Mouse (Mus musculus) neural tube, embryonic 14.5 days (tissue): Measurements from ENCODE around the gene Slk. TPM values are rescaled to one million over a fixed set of nuclear protein-coding genes. Genes with fewer than 3 reads are reported as not detected.
"Not testable (repeated sequence)": the region's sequence is repeated elsewhere in the genome, so short reads cannot be mapped to it uniquely, and the experiment has no call there.

ENCODE experiments used
- ATAC-seq: fragments of 200-750 bp; cut with Nextera tagmentation; 2 replicates; pipeline ENCODE4 v1.8.0; 2017; ENCODE audit warnings: low read depth, mild to moderate bottlenecking, moderate TSS enrichment, moderate library complexity
- H3K27ac ChIP-seq: fragments of 300-500 bp; sonication (generic); 2 replicates; pipeline ENCODE4 v1.5.1; 2014; ENCODE audit warnings: low read depth, mild to moderate bottlenecking, control low read depth, low read length, moderate library complexity, mixed read lengths
- H3K27me3 ChIP-seq: fragments of 300-500 bp; sonication (generic); 2 replicates; pipeline ENCODE4 v1.6.1; 2014; ENCODE audit warnings: low read length; ENCODE audit not compliant: control insufficient read depth, insufficient read depth
- H3K36me3 ChIP-seq: fragments of 300-500 bp; sonication (generic); 2 replicates; pipeline ENCODE4 v1.6.1; 2014; ENCODE audit warnings: low read length, mixed read lengths; ENCODE audit not compliant: control insufficient read depth, insufficient read depth
- H3K4me1 ChIP-seq: fragments of 300-500 bp; sonication (generic); 2 replicates; pipeline ENCODE4 v1.6.1; 2014; ENCODE audit warnings: low read length; ENCODE audit not compliant: control insufficient read depth, insufficient read depth
- H3K4me2 ChIP-seq: fragments of 300-500 bp; sonication (generic); 2 replicates; pipeline ENCODE4 v1.6.1; 2014; ENCODE audit warnings: mild to moderate bottlenecking, low read depth, low read length, control low read depth
- H3K4me3 ChIP-seq: fragments of 300-500 bp; sonication (generic); 2 replicates; pipeline ENCODE4 v1.5.1; 2014; ENCODE audit warnings: low read depth, low read length, control low read depth, mixed read lengths
- H3K9ac ChIP-seq: fragments of 300-500 bp; sonication (generic); replicated peaks from 2 replicates; pipeline ENCODE4 v1.6.1; 2014; ENCODE audit warnings: low read depth, mild to moderate bottlenecking, control low read depth, low read length, mixed read lengths
- H3K9me3 ChIP-seq: fragments of 300-500 bp; sonication (generic); 2 replicates; pipeline ENCODE4 v1.6.1; 2016; ENCODE audit warnings: low read length; ENCODE audit not compliant: control insufficient read depth
- WGBS: fragments of 180-500 bp; shearing (Covaris S2); extraction: QIAGEN DNeasy Blood & Tissue Kit; methylation state at CpG from one replicate; pipeline ENCODE4 v1.1.7; 2014; 5-methylcytosine and 5-hydroxymethylcytosine counted together
- polyA plus RNA-seq: library from polyadenylated mRNA; unstranded; fragments of >200 nt; fragmentation: Nextera tagmentation; extraction: Ambion mirVana; gene quantifications from 2 replicates; pipeline ENCODE4 v1.2.1, GENCODE M21; 2014

Gene Slk
- polyA plus RNA-seq, 1 experiment from 2014 or later, result 12.5 TPM

GRCm38 (mm10) chr19:47563715-47564114 lies 15.8 kb upstream of the Slk start:
- no peaks in the 10 kb centered on the region for H3K9me3 ChIP-seq
- H3K4me3 ChIP-seq, result no peak overlapping the region
- no peak overlapping the region for H3K4me2 ChIP-seq
- no peak overlapping the region for H3K9ac ChIP-seq
- no peak overlapping the region for H3K27ac ChIP-seq
- no peaks in the 10 kb centered on the region for H3K36me3 ChIP-seq
- ATAC-seq, result no peak
- WGBS, result 68% methylated on average over 13 of the region's 13 CpGs
- no peaks in the 10 kb centered on the region for H3K27me3 ChIP-seq
- no peaks in the 10 kb centered on the region for H3K4me1 ChIP-seq

GRCm38 (mm10) chr19:47565031-47565654 lies 14.3 kb upstream of the Slk start:
- no peak for ATAC-seq
- no peak overlapping the region for H3K27ac ChIP-seq
- no peaks in the 10 kb centered on the region for H3K36me3 ChIP-seq
- no peak overlapping the region for H3K9ac ChIP-seq
- H3K4me1 ChIP-seq, result no peaks in the 10 kb centered on the region
- 58% methylated on average over 17 of the region's 17 CpGs for WGBS
- no peaks in the 10 kb centered on the region for H3K27me3 ChIP-seq
- no peaks in the 10 kb centered on the region for H3K9me3 ChIP-seq
- no peak overlapping the region for H3K4me2 ChIP-seq
- H3K4me3 ChIP-seq, result no peak overlapping the region

GRCm38 (mm10) chr19:47565994-47566393 lies 13.5 kb upstream of the Slk start:
- Histone ChIP-seq H3K9me3 (no peaks in the 10 kb centered on the region), H3K4me3 (no peak overlapping the region), H3K27ac (no peak overlapping the region), H3K9ac (no peak overlapping the region), H3K27me3 (no peaks in the 10 kb centered on the region), H3K36me3 (no peaks in the 10 kb centered on the region), H3K4me2 (no peak overlapping the region), H3K4me1 (no peaks in the 10 kb centered on the region)
- 83% methylated on average over 8 of the region's 8 CpGs for WGBS
- ATAC-seq, result no peak

GRCm38 (mm10) chr19:47570042-47570441 lies 9.4 kb upstream of the Slk start:
- H3K9ac ChIP-seq, result no peak overlapping the region
- H3K9me3 ChIP-seq, result no peaks in the 10 kb centered on the region
- no peak overlapping the region for H3K27ac ChIP-seq
- no peak overlapping the region for H3K4me2 ChIP-seq
- no peaks in the 10 kb centered on the region for H3K4me1 ChIP-seq
- no peaks in the 10 kb centered on the region for H3K36me3 ChIP-seq
- no peaks in the 10 kb centered on the region for H3K27me3 ChIP-seq
- no peak overlapping the region for H3K4me3 ChIP-seq
- WGBS, result 80% methylated on average over 5 of the region's 5 CpGs
- no peak for ATAC-seq

- H3K36me3 ChIP-seq, H3K9ac ChIP-seq, ATAC-seq, H3K27me3 ChIP-seq, H3K4me2 ChIP-seq, H3K27ac ChIP-seq, H3K9me3 ChIP-seq, H3K4me1 ChIP-seq, H3K4me3 ChIP-seq: not testable (repeated sequence)
- WGBS, result 75% methylated on average over 4 of the region's 4 CpGs
Measured at GRCm38 (mm10) chr19:47571981-47572380, 7.5 kb upstream of the Slk start.

GRCm38 (mm10) chr19:47573718-47574117 lies 5.8 kb upstream of the Slk start:
- Histone ChIP-seq H3K27ac (no peak overlapping the region), H3K4me3 (no peak overlapping the region), H3K9me3 (no peaks in the 10 kb centered on the region), H3K27me3 (no peaks in the 10 kb centered on the region), H3K4me1 (peaks cover 2% of the 10 kb centered on the region; the same call in 1 of the 2 replicates), H3K4me2 (no peak overlapping the region), H3K36me3 (no peaks in the 10 kb centered on the region), H3K9ac (no peak overlapping the region)
- WGBS, result 87% methylated on average over 3 of the region's 3 CpGs
- no peak for ATAC-seq

GRCm38 (mm10) chr19:47578581-47579224 lies 775 bp upstream of the Slk start:
- H3K36me3 ChIP-seq, result no peaks in the 10 kb centered on the region
- H3K9ac ChIP-seq, result peak overlapping the region; percentile 90
- H3K4me1 ChIP-seq, result peaks cover 17% of the 10 kb centered on the region
- H3K27me3 ChIP-seq, result no peaks in the 10 kb centered on the region
- ATAC-seq, result no peak
- 8% methylated on average over 13 of the region's 13 CpGs for WGBS
- H3K27ac ChIP-seq, result peak overlapping the region; percentile 91
- peak overlapping the region; percentile 87 for H3K4me2 ChIP-seq
- peak overlapping the region; percentile 76 for H3K4me3 ChIP-seq
- no peaks in the 10 kb centered on the region for H3K9me3 ChIP-seq

GRCm38 (mm10) chr19:47579788-47580631 lies 532 bp downstream of the Slk start:
- no peaks in the 10 kb centered on the region for H3K36me3 ChIP-seq
- H3K4me3 ChIP-seq, result peak overlapping the region; percentile 76
- peak overlapping the region; percentile 91 for H3K27ac ChIP-seq
- under 1% methylated on average over 65 of the region's 96 CpGs for WGBS
- H3K9me3 ChIP-seq, result no peaks in the 10 kb centered on the region
- H3K4me1 ChIP-seq, result peaks cover 17% of the 10 kb centered on the region
- ATAC-seq, result peak; percentile 75
- no peaks in the 10 kb centered on the region for H3K27me3 ChIP-seq
- H3K9ac ChIP-seq, result peak overlapping the region; percentile 90
- peak overlapping the region; percentile 87 for H3K4me2 ChIP-seq

- Histone ChIP-seq H3K36me3 (no peaks in the 10 kb centered on the region), H3K9ac (no peak overlapping the region), H3K27ac (no peak overlapping the region), H3K4me3 (no peak overlapping the region), H3K9me3 (no peaks in the 10 kb centered on the region), H3K27me3 (no peaks in the 10 kb centered on the region), H3K4me2 (no peak overlapping the region), H3K4me1 (peaks cover 10% of the 10 kb centered on the region)
- ATAC-seq, result no peak
- WGBS, result 85% methylated on average over 1 of the region's 1 CpGs
Measured at GRCm38 (mm10) chr19:47585772-47586171, 6.3 kb downstream of the Slk start.
